Mouse (Mus musculus) forelimb bud, embryonic 11.5 days (tissue): ENCODE data around the gene Gm17535.
"Not testable (repeated sequence)": the region's sequence is repeated elsewhere in the genome, so short reads cannot be mapped to it uniquely, and the experiment has no call there.

Source experiments
- DNase-seq: peaks from one replicate; pipeline ENCODE4 v3.0.0-alpha.2; 2012; ENCODE audit warnings: low read depth, low spot score

Gm17535 gene

DNA sequence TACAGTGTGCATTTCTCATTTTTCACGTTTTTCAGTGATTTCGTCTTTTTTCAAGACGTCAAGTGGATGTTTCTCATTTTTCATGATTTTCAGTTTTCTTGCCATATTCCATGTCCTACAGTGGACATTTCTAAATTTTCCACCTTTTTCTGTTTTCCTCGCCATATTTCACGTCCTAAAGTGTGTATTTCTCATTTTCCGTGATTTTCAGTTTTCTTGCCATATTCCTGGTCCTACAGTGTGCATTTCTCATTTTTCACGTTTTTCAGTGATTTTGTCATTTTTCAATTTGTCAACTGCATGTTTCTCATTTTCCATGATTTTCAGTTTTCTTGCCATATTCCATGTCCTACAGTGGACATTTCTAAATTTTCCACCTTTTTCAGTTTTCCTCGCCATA, at the start of gene Gm17535:
Gene Gm17535, plus strand, starts transcription at position 301 of the 400 bp plus-strand sequence.
- DNase-seq: not testable (repeated sequence)

GRCm38 (mm10) chr9:3000445-3000972, 33.9 kb upstream of the Gm17535 start, which contains the start of gene Gm10722:
Gene Gm10722, plus strand, starts transcription at chr9:3000922.
- DNase-seq: peak; percentile 79

- DNase-seq: not testable (repeated sequence)
Measured at GRCm38 (mm10) chr9:3001006-3001405, 33.4 kb upstream of the Gm17535 start.

DNA sequence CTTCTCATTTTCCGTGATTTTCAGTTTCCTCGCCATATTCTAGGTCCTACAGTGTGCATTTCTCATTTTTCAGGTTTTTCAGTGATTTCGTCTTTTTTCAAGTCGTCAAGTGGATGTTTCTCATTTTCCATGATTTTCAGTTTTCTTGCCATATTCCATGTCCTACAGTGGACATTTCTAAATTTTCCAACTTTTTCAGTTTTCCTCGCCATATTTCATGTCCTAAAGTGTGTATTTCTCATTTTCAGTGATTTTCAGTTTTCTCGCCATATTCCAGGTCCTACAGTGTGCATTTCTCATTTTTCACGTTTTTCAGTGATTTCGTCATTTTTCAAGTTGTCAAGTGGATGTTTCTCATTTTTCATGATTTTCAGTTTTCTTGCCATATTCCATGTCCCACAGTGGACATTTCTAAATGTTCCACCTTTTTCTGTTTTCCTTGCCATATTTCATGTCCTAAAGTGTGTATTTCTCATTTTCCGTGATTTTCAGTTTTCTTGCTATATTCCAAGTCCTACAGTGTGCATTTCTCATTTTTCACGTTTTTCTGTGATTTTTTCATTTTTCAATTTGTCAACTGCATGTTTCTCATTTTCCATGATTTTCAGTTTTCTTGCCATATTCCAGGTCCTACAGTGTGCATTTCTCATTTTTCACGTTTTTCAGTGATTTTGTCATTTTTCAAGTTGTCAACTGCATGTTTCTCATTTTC, 32.3 kb upstream of the Gm17535 start:
- peak; percentile 57 for DNase-seq

DNA sequence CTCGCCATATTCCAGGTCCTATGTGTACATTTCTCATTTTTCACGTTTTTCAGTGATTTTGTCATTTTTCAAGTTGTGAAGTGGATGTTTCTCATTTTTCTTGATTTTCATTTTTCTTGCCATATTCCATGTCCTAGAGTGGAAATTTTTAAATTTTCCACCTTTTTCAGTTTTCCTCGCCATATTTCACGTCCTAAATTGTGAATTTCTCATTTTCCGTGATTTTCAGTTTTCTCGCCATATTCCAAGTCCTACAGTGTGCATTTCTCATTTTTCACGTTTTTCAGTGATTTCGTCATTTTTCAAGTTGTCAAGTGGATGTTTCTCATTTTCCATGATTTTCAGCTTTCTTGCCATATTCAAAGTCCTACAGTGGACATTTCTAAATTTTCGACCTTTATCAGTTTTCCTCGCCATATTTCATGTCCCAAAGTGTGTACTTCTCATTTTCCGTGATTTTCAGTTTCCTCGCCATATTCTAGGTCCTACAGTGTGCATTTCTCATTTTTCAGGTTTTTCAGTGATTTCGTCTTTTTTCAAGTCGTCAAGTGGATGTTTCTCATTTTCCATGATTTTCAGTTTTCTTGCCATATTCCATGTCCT, 31.5 kb upstream of the Gm17535 start, which contains the start of gene Gm11168:
Gene Gm11168, plus strand, starts transcription at position 553 of the 603 bp plus-strand sequence.
- DNase-seq: not testable (repeated sequence)

DNA sequence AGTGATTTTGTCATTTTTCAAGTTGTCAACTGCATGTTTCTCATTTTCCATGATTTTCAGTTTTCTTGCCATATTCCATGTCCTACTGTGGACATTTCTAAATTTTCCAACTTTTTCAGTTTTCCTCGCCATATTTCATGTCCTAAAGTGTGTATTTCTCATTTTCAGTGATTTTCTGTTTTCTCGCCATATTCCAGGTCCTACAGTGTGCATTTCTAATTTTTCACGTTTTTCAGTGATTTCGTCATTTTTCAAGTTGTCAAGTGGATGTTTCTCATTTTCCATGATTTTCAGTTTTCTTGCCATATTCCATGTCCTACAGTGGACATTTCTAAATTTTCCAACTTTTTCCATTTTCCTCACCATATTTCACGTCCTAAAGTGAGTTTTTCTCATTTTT, 28.2 kb upstream of the Gm17535 start:
- not testable (repeated sequence) for DNase-seq

- not testable (repeated sequence) for DNase-seq
Measured at GRCm38 (mm10) chr9:3006636-3007035, 27.8 kb upstream of the Gm17535 start.

DNA sequence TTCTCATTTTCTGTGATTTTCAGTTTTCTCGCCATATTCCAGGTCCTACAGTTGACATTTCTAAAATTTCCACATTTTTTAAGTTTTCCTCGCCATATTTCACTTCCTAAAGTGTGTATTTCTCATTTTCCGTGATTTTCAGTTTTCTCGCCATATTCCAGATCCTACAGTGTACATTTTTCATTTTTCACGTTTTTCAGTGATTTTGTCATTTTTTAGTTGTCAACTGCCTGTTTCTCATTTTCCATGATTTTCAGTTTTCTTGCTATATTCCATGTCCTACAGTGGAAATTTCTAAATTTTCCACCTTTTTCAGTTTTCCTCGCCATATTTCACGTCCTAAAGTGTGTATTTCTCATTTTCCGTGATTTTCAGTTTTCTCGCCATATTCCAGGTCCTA, 27.1 kb upstream of the Gm17535 start:
- DNase-seq: peak; percentile 75

DNA sequence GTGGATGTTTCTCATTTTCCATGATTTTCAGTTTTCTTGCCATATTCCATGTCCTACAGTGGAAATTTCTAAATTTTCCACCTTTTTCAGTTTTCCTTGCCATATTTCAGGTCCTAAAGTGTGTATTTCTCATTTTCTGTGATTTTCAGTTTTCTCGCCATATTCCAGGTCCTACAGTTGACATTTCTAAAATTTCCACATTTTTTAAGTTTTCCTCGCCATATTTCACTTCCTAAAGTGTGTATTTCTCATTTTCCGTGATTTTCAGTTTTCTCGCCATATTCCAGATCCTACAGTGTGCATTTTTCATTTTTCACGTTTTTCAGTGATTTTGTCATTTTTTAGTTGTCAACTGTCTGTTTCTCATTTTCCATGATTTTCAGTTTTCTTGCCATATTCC, 25.1 kb upstream of the Gm17535 start:
- not testable (repeated sequence) for DNase-seq

- DNase-seq: not testable (repeated sequence)
Measured at GRCm38 (mm10) chr9:3012054-3012621, 22.3 kb upstream of the Gm17535 start.

DNA sequence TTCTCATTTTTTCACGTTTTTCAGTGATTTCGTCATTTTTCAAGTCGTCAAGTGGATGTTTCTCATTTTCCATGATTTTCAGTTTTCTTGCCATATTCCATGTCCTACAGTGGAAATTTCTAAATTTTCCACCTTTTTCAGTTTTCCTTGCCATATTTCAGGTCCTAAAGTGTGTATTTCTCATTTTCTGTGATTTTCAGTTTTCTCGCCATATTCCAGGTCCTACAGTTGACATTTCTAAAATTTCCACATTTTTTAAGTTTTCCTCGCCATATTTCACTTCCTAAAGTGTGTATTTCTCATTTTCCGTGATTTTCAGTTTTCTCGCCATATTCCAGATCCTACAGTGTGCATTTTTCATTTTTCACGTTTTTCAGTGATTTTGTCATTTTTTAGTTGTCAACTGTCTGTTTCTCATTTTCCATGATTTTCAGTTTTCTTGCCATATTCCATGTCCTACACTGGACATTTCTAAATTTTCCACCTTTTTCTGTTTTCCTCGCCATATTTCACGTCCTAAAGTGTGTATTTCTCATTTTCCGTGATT, 21.6 kb upstream of the Gm17535 start, which contains the start of gene Gm10721:
Gene Gm10721, plus strand, starts transcription at position 408 of the 547 bp plus-strand sequence.
- DNase-seq: not testable (repeated sequence)

GRCm38 (mm10) chr9:3015354-3015753, 19.0 kb upstream of the Gm17535 start, which contains the start of gene Gm10720:
Gene Gm10720, plus strand, starts transcription at chr9:3015654.
- DNase-seq: not testable (repeated sequence)

GRCm38 (mm10) chr9:3015896-3016295, 18.5 kb upstream of the Gm17535 start:
- not testable (repeated sequence) for DNase-seq

- not testable (repeated sequence) for DNase-seq
Measured at GRCm38 (mm10) chr9:3017108-3017507, 17.3 kb upstream of the Gm17535 start, which contains the start of gene Gm10719. Gene Gm10719, plus strand, starts transcription at chr9:3017408.

DNA sequence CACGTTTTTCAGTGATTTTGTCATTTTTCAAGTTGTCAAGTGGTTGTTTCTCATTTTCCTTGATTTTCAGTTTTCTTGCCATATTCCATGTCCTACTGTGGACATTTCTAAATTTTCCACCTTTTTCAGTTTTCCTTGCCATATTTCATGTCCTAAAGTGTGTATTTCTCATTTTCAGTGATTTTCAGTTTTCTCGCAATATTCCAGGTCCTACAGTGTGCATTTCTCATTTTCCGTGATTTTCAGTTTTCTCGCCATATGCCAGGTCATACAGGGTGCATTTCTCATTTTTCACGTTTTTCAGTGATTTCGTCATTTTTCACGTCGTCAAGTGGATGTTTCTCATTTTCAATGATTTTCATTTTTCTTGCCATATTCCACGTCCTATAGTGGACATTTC, 15.5 kb upstream of the Gm17535 start:
- DNase-seq: not testable (repeated sequence)

DNA sequence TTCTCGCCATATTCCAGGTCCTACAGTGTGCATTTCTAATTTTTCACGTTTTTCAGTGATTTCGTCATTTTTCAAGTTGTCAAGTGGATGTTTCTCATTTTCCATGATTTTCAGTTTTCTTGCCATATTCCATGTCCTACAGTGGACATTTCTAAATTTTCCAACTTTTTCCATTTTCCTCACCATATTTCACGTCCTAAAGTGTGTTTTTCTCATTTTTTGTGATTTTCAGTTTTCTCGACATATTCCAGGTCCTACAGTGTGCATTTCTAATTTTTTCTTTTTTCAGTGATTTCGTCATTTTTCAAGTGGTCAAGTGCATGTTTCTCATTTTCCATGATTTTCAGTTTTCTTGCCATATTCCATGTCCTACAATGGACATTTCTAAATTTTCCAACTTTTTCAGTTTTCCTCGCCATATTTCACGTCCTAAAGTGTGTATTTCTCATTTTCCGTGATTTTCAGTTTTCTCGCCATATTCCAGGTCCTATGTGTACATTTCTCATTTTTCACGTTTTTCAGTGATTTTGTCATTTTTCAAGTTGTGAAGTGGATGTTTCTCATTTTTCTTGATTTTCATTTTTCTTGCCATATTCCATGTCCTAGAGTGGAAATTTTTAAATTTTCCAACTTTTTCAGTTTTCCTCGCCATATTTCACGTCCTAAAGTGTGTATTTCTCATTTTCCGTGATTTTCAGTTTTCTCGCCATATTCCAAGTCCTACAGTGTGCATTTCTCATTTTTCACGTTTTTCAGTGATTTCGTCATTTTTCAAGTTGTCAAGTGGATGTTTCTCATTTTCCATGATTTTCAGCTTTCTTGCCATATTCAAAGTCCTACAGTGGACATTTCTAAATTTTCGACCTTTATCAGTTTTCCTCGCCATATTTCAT, 14.3 kb upstream of the Gm17535 start:
- not testable (repeated sequence) for DNase-seq

GRCm38 (mm10) chr9:3022316-3023008, 11.9 kb upstream of the Gm17535 start:
- peak; percentile 73 for DNase-seq

DNA sequence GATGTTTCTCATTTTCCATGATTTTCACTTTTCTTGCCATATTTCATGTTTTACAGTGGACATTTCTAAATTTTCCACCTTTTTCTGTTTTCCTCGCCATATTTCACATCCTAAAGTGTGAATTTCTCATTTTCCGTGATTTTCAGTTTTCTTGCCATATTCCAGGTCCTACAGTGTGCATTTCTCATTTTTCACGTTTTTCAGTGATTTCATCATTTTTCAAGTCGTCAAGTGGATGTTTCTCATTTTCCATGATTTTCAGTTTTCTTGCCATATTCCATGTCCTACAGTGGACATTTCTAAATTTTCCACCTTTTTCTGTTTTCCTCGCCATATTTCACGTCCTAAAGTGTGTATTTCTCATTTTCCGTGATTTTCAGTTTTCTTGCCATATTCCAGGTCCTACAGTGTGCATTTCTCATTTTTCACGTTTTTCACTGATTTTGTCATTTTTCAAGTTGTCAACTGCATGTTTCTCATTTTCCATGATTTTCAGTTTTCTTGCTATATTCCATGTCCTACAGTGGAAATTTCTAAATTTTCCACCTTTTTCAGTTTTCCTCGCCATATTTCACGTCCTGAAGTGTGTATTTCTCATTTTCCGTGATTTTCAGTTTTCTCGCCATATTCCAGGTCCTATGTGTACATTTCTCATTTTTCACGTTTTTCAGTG, 11.0 kb upstream of the Gm17535 start, which contains the start of gene Gm10718:
Gene Gm10718, plus strand, starts transcription at position 236 of the 673 bp plus-strand sequence.
- not testable (repeated sequence) for DNase-seq

DNA sequence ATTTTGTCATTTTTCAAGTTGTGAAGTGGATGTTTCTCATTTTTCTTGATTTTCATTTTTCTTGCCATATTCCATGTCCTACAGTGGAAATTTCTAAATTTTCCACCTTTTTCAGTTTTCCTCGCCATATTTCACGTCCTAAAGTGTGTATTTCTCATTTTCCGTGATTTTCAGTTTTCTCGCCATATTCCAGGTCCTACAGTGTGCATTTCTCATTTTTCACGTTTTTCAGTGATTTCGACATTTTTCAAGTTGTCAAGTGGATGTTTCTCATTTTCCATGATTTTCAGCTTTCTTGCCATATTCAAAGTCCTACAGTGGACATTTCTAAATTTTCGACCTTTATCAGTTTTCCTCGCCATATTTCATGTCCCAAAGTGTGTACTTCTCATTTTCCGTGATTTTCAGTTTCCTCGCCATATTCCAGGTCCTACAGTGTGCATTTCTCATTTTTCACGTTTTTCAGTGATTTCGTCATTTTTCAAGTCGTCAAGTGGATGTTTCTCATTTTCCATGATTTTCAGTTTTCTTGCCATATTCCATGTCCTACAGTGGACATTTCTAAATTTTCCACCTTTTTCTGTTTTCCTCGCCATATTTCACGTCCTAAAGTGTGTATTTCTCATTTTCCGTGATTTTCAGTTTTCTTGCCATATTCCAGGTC, 10.3 kb upstream of the Gm17535 start:
- DNase-seq: not testable (repeated sequence)
